Mouse (Mus musculus) megakaryocyte, embryonic 14.5 days (primary cell): ENCODE data around the gene Chka.

ENCODE experiments used
- FLI1 ChIP-seq: IDR thresholded peaks from 2 replicates; pipeline ENCODE4 v1.6.1; 2012; ENCODE audit warnings: low read length, inconsistent platforms, mixed read lengths
- GATA1 ChIP-seq: IDR thresholded peaks from 3 replicates; pipeline ENCODE4 v1.6.1; 2012; ENCODE audit warnings: mixed read lengths, low read length, inconsistent platforms, borderline replicate concordance

GRCm38 (mm10) chr19:3851979-3852681, 557 bp downstream of the Chka start:
- TF ChIP-seq FLI1, result no peak
- TF ChIP-seq GATA1, result no peak
